Mouse (Mus musculus) megakaryocyte, embryonic 14.5 days (primary cell): Measurements from ENCODE around the gene Gpr139.

ENCODE experiments used
- FLI1 ChIP-seq: IDR thresholded peaks from 2 replicates; pipeline ENCODE4 v1.6.1; 2012; ENCODE audit warnings: low read length, inconsistent platforms, mixed read lengths
- GATA1 ChIP-seq: IDR thresholded peaks from 3 replicates; pipeline ENCODE4 v1.6.1; 2012; ENCODE audit warnings: mixed read lengths, low read length, inconsistent platforms, borderline replicate concordance

- TF ChIP-seq GATA1: no peak
- no peak for TF ChIP-seq FLI1
Measured at GRCm38 (mm10) chr7:119207251-119207650, 22.8 kb upstream of the Gpr139 start.
